Mouse (Mus musculus) limb, embryonic 14.5 days (tissue): ENCODE measurements around the gene Paqr7. TPM values are rescaled to one million over a fixed set of nuclear protein-coding genes. Genes with fewer than 3 reads are reported as not detected.

ENCODE experiments used
- ATAC-seq: fragments of 200-750 bp; cut with Nextera tagmentation; 2 replicates; pipeline ENCODE4 v1.8.0; 2017; ENCODE audit warnings: low read depth, moderate number of reproducible peaks, moderate TSS enrichment; ENCODE audit not compliant: low FRiP score
- DNase-seq: peaks from one replicate; pipeline ENCODE4 v3.0.0-alpha.2; 2015; ENCODE audit warnings: low spot score
- H3K27ac ChIP-seq: fragments of 300-500 bp; sonication (generic); replicated peaks from 2 replicates; pipeline ENCODE4 v1.5.1; 2014; ENCODE audit warnings: low read depth, mild to moderate bottlenecking, low read length, moderate library complexity, mixed read lengths
- H3K27me3 ChIP-seq: fragments of 300-500 bp; sonication (generic); 2 replicates; pipeline ENCODE4 v1.6.1; 2014; ENCODE audit warnings: low read length, mixed read lengths; ENCODE audit not compliant: control insufficient read depth, insufficient read depth
- H3K36me3 ChIP-seq: fragments of 300-500 bp; sonication (generic); 2 replicates; pipeline ENCODE4 v1.6.1; 2014; ENCODE audit warnings: mild to moderate bottlenecking, low read length, moderate library complexity, mixed read lengths; ENCODE audit not compliant: control insufficient read depth, insufficient read depth
- H3K4me1 ChIP-seq: fragments of 300-500 bp; sonication (generic); 2 replicates; pipeline ENCODE4 v1.6.1; 2014; ENCODE audit warnings: antibody characterized with exemption, low read length, mixed read lengths; ENCODE audit not compliant: control insufficient read depth, insufficient read depth
- H3K4me2 ChIP-seq: fragments of 300-500 bp; sonication (generic); replicated peaks from 2 replicates; pipeline ENCODE4 v1.6.1; 2014; ENCODE audit warnings: low read depth, mild to moderate bottlenecking, low read length, moderate library complexity; ENCODE audit not compliant: severe bottlenecking
- H3K4me3 ChIP-seq: fragments of 300-500 bp; sonication (generic); replicated peaks from 2 replicates; pipeline ENCODE4 v1.5.1; 2014; ENCODE audit warnings: low read length
- H3K9ac ChIP-seq: fragments of 300-500 bp; sonication (generic); 2 replicates; pipeline ENCODE4 v1.6.1; 2014; ENCODE audit warnings: mild to moderate bottlenecking, low read depth, low read length, moderate library complexity; ENCODE audit not compliant: severe bottlenecking
- H3K9me3 ChIP-seq: fragments of 300-500 bp; sonication (generic); 2 replicates; pipeline ENCODE4 v1.6.1; 2016; ENCODE audit warnings: low read length; ENCODE audit not compliant: control insufficient read depth
- POLR2A ChIP-seq: fragments of 200-500 bp; IDR thresholded peaks from 2 replicates; pipeline ENCODE4 v1.8.0; 2012; ENCODE audit warnings: inconsistent platforms, mild to moderate bottlenecking, moderate library complexity, borderline replicate concordance; ENCODE audit not compliant: insufficient read depth, insufficient read length; ENCODE audit errors: extremely low read depth
- WGBS: fragments of 180-500 bp; shearing (Covaris S2); extraction: QIAGEN DNeasy Blood & Tissue Kit; methylation state at CpG from one replicate; pipeline ENCODE4 v1.1.7; 2014; 5-methylcytosine and 5-hydroxymethylcytosine counted together
- polyA plus RNA-seq, 2 experiments: library from polyadenylated mRNA; depleted of rRNA in 1 of 2; stranded (reverse) in 1 of 2; unstranded in 1 of 2; fragments of >200 nt; fragmentation: Nextera tagmentation in 1 of 2; extraction: Ambion mirVana in 1 of 2; gene quantifications; 2 replicates each; pipeline versions ENCODE4 v1.2.1 to v1.2.3; 2012 to 2014

The Paqr7 gene
- polyA plus RNA-seq, 2 experiments = 2.9 to 5.9 TPM

- no peak for ATAC-seq
- Histone ChIP-seq H3K4me2 (no peak overlapping the region), H3K27me3 (no peaks in the 10 kb centered on the region), H3K27ac (no peak overlapping the region), H3K36me3 (peaks cover 4% of the 10 kb centered on the region; the same call in 1 of the 2 replicates), H3K4me1 (no peaks in the 10 kb centered on the region), H3K9me3 (no peaks in the 10 kb centered on the region), H3K9ac (no peak overlapping the region), H3K4me3 (no peak overlapping the region)
- 77% methylated on average over 8 of the region's 8 CpGs for WGBS
- TF ChIP-seq POLR2A = no peak
- no peak for DNase-seq
These were observed 20.5 kb downstream of the Paqr7 start for GRCm38 (mm10) chr4:134516981-134517380.

- H3K4me2 ChIP-seq = no peak overlapping the region
- ATAC-seq (no peak), DNase-seq (no peak)
- H3K4me1 ChIP-seq = no peaks in the 10 kb centered on the region
- H3K36me3 ChIP-seq = peaks cover 4% of the 10 kb centered on the region; the same call in 1 of the 2 replicates
- 91% methylated on average over 10 of the region's 10 CpGs for WGBS
- no peaks in the 10 kb centered on the region for H3K9me3 ChIP-seq
- no peaks in the 10 kb centered on the region for H3K27me3 ChIP-seq
- no peak overlapping the region for H3K4me3 ChIP-seq
- no peak overlapping the region for H3K9ac ChIP-seq
- no peak overlapping the region for H3K27ac ChIP-seq
- TF ChIP-seq POLR2A = no peak
These were observed 21.2 kb downstream of the Paqr7 start for GRCm38 (mm10) chr4:134517719-134518118.

DNA sequence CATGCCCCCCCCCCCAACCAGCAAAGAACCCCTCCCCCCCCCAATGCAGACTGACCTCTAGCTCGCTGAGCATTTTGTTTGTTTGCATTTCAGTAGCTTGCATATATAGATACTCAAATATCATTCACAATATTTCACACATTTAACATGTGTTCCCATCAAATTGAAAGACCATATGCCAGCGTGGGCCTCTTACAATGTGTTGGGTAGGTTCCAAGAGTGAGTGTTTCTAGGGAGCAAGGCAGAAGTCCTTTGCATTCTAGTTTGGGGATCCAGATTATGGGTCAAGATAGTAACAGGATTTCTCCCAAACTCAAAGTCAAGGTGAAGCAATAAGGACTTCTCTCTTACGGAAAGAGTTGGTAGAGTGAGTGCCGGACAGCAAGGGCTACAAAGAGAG, 22.0 kb downstream of the Paqr7 start:
- Histone ChIP-seq H3K4me2 (no peak overlapping the region), H3K36me3 (peaks cover 4% of the 10 kb centered on the region; the same call in 1 of the 2 replicates), H3K27ac (no peak overlapping the region), H3K9ac (no peak overlapping the region), H3K4me3 (no peak overlapping the region), H3K27me3 (no peaks in the 10 kb centered on the region), H3K9me3 (no peaks in the 10 kb centered on the region), H3K4me1 (no peaks in the 10 kb centered on the region)
- no peak for DNase-seq
- WGBS = 92% methylated on average over 4 of the region's 4 CpGs
- no peak for TF ChIP-seq POLR2A
- ATAC-seq = no peak

GRCm38 (mm10) chr4:134519281-134519680, 22.8 kb downstream of the Paqr7 start:
- TF ChIP-seq POLR2A = no peak
- Histone ChIP-seq H3K27me3 (no peaks in the 10 kb centered on the region), H3K9me3 (no peaks in the 10 kb centered on the region), H3K9ac (no peak overlapping the region), H3K4me1 (no peaks in the 10 kb centered on the region), H3K36me3 (peaks cover 10% of the 10 kb centered on the region), H3K4me2 (no peak overlapping the region), H3K4me3 (no peak overlapping the region), H3K27ac (no peak overlapping the region)
- ATAC-seq = no peak
- no peak for DNase-seq

GRCm38 (mm10) chr4:134523447-134523846, 26.9 kb downstream of the Paqr7 start:
- peaks cover 49% of the 10 kb centered on the region for H3K36me3 ChIP-seq
- WGBS = 87% methylated on average over 4 of the region's 4 CpGs

GRCm38 (mm10) chr4:134525806-134526205, 29.3 kb downstream of the Paqr7 start:
- Histone ChIP-seq H3K9ac (no peak overlapping the region), H3K36me3 (peaks cover 72% of the 10 kb centered on the region), H3K4me3 (no peak overlapping the region), H3K27me3 (no peaks in the 10 kb centered on the region), H3K4me2 (no peak overlapping the region), H3K4me1 (no peaks in the 10 kb centered on the region), H3K9me3 (no peaks in the 10 kb centered on the region), H3K27ac (no peak overlapping the region)
- WGBS = 70% methylated on average over 5 of the region's 5 CpGs
- no peak for TF ChIP-seq POLR2A
- DNase-seq = no peak
- no peak for ATAC-seq

More at GRCm38 (mm10) chr4:134523447-134523846, 26.9 kb downstream of the Paqr7 start:
- no peak for ATAC-seq
- Histone ChIP-seq H3K4me2 (no peak overlapping the region), H3K4me1 (no peaks in the 10 kb centered on the region), H3K9ac (no peak overlapping the region), H3K27me3 (no peaks in the 10 kb centered on the region), H3K27ac (no peak overlapping the region), H3K4me3 (no peak overlapping the region), H3K9me3 (no peaks in the 10 kb centered on the region)
- TF ChIP-seq POLR2A = no peak
- DNase-seq = no peak
